Mouse (Mus musculus) liver, adult 2 months (tissue): Measurements from ENCODE around the gene Gpr62. TPM values are rescaled to one million over a fixed set of nuclear protein-coding genes. Genes with fewer than 3 reads are reported as not detected.
"Not testable (repeated sequence)": the region's sequence is repeated elsewhere in the genome, so short reads cannot be mapped to it uniquely, and the experiment has no call there.

ENCODE experiments used
- DNase-seq: peaks from one replicate; pipeline ENCODE4 v3.0.0-alpha.2; 2011; ENCODE audit warnings: low read depth, low spot score; ENCODE audit errors: extremely low read depth
- H3K27ac ChIP-seq: fragments of 200-500 bp; replicated peaks from 2 replicates; pipeline ENCODE4 v1.5.1; 2012; ENCODE audit warnings: low read depth, mild to moderate bottlenecking, control low read depth, inconsistent platforms, low read length; ENCODE audit not compliant: insufficient read depth
- H3K27me3 ChIP-seq: fragments of 200-500 bp; 2 replicates; pipeline ENCODE4 v1.6.1; 2012; ENCODE audit warnings: mild to moderate bottlenecking, moderate library complexity, low read length, inconsistent platforms; ENCODE audit not compliant: control insufficient read depth, insufficient read depth
- H3K36me3 ChIP-seq: fragments of 200-500 bp; 2 replicates; pipeline ENCODE4 v1.6.1; 2012; ENCODE audit warnings: low read length, inconsistent platforms; ENCODE audit not compliant: control insufficient read depth, insufficient read depth
- H3K4me1 ChIP-seq: fragments of 200-500 bp; 2 replicates; pipeline ENCODE4 v1.6.1; 2011; ENCODE audit warnings: low read length; ENCODE audit not compliant: control insufficient read depth, insufficient read depth
- H3K4me3 ChIP-seq: fragments of 200-500 bp; 2 replicates; pipeline ENCODE4 v1.5.1; 2011; ENCODE audit warnings: low read depth, mild to moderate bottlenecking, control low read depth, low read length, moderate library complexity; ENCODE audit not compliant: insufficient read depth
- H3K79me2 ChIP-seq: fragments of 200-500 bp; 2 replicates; pipeline ENCODE4 v1.6.1; 2012; ENCODE audit warnings: inconsistent platforms, mild to moderate bottlenecking, low read length, moderate library complexity; ENCODE audit not compliant: control insufficient read depth, insufficient read depth
- H3K9ac ChIP-seq: fragments of 200-500 bp; 2 replicates; pipeline ENCODE4 v1.6.1; 2012; ENCODE audit warnings: low read depth, mild to moderate bottlenecking, control low read depth, inconsistent platforms, low read length
- CTCF ChIP-seq: fragments of 200-500 bp; IDR thresholded peaks from 2 replicates; pipeline ENCODE4 v1.5.1; 2011; ENCODE audit warnings: low read depth, low read length, control low read depth
- POLR2A ChIP-seq: fragments of 200-500 bp; IDR thresholded peaks from 2 replicates; pipeline ENCODE4 v1.6.1; 2011; ENCODE audit warnings: low read length, control low read depth; ENCODE audit not compliant: insufficient read depth; ENCODE audit errors: extremely low read depth
- WGBS: fragments of 180-500 bp; shearing (Covaris S2); methylation state at CpG from one replicate; pipeline ENCODE4 v1.1.7; 2018; 5-methylcytosine and 5-hydroxymethylcytosine counted together
- polyA plus RNA-seq: library from polyadenylated mRNA; depleted of rRNA; stranded (reverse); fragments of >200 nt; gene quantifications from 2 replicates; pipeline ENCODE4 v1.2.3, GENCODE M21; 2012
- total RNA-seq: library from RNA; depleted of rRNA; stranded (reverse); fragments of >200 nt; gene quantifications from 2 replicates; pipeline ENCODE4 v1.2.3, GENCODE M21; 2014

The Gpr62 gene
- total and polyA plus RNA-seq, 2 experiments: not detected

GRCm38 (mm10) chr9:106501846-106502245 is 36.1 kb upstream of the Gpr62 start:
- no peak overlapping the region for H3K9ac ChIP-seq
- no peak overlapping the region for H3K4me3 ChIP-seq
- 91% methylated on average over 22 of the region's 22 CpGs for whole genome bisulfite sequencing
- no peak overlapping the region for H3K27ac ChIP-seq
- H3K79me2 ChIP-seq: no peaks in the 10 kb centered on the region
- no peaks in the 10 kb centered on the region for H3K4me1 ChIP-seq
- no peaks in the 10 kb centered on the region for H3K36me3 ChIP-seq
- peaks cover 3% of the 10 kb centered on the region; the same call in 1 of the 2 replicates for H3K27me3 ChIP-seq
- no peak for DNase-seq
- TF ChIP-seq CTCF: no peak
- TF ChIP-seq POLR2A: no peak

- Histone ChIP-seq H3K79me2 (no peaks in the 10 kb centered on the region), H3K27me3 (peaks cover 3% of the 10 kb centered on the region; the same call in 1 of the 2 replicates), H3K9ac (no peak within 1 kb of the TSS), H3K36me3 (no peaks in the 10 kb centered on the region), H3K4me1 (no peaks in the 10 kb centered on the region), H3K4me3 (no peak within 1 kb of the TSS), H3K27ac (no peak within 1 kb of the TSS)
- no peak for DNase-seq
- TF ChIP-seq POLR2A (no peak), CTCF (no peak)
- 90% methylated on average over 6 of the region's 6 CpGs for WGBS
Measured at GRCm38 (mm10) chr9:106499667-106500066, 33.9 kb upstream of the Gpr62 start, which contains the start of gene Iqcf1. TSS of gene Iqcf1 (plus strand) at chr9:106499967.

- H3K79me2 ChIP-seq, H3K4me3 ChIP-seq, H3K36me3 ChIP-seq, DNase-seq, H3K4me1 ChIP-seq, H3K9ac ChIP-seq, H3K27me3 ChIP-seq, H3K27ac ChIP-seq: not testable (repeated sequence)
- WGBS: 94% methylated on average over 6 of the region's 6 CpGs
Measured at GRCm38 (mm10) chr9:106487602-106488001, 21.9 kb upstream of the Gpr62 start.

GRCm38 (mm10) chr9:106485076-106485475 is 19.3 kb upstream of the Gpr62 start:
- Histone ChIP-seq H3K36me3 (peaks cover 3% of the 10 kb centered on the region; the same call in 1 of the 2 replicates), H3K4me3 (no peak overlapping the region), H3K27ac (no peak overlapping the region), H3K4me1 (no peaks in the 10 kb centered on the region), H3K27me3 (no peaks in the 10 kb centered on the region), H3K9ac (no peak overlapping the region), H3K79me2 (no peaks in the 10 kb centered on the region)
- 95% methylated on average over 10 of the region's 10 CpGs for WGBS
- no peak for TF ChIP-seq CTCF
- TF ChIP-seq POLR2A: no peak
- no peak for DNase-seq

GRCm38 (mm10) chr9:106483606-106484005 is 17.9 kb upstream of the Gpr62 start:
- no peak overlapping the region for H3K9ac ChIP-seq
- H3K36me3 ChIP-seq: peaks cover 3% of the 10 kb centered on the region; the same call in 1 of the 2 replicates
- TF ChIP-seq CTCF: no peak

GRCm38 (mm10) chr9:106483136-106483535 is 17.4 kb upstream of the Gpr62 start:
- DNase-seq: no peak
- Histone ChIP-seq H3K4me3 (no peak overlapping the region), H3K27me3 (no peaks in the 10 kb centered on the region), H3K4me1 (peaks cover under 1% of the 10 kb centered on the region), H3K27ac (no peak overlapping the region), H3K79me2 (0 out of 2 replicates have a peak, but pooled peaks cover 2% of the 10 kb centered on the region), H3K36me3 (peaks cover 3% of the 10 kb centered on the region; the same call in 1 of the 2 replicates), H3K9ac (no peak overlapping the region)
- WGBS: 94% methylated on average over 10 of the region's 10 CpGs
- TF ChIP-seq POLR2A (no peak), CTCF (no peak)

More at GRCm38 (mm10) chr9:106483606-106484005, 17.9 kb upstream of the Gpr62 start:
- Histone ChIP-seq H3K4me1 (no peaks in the 10 kb centered on the region), H3K27ac (no peak overlapping the region), H3K79me2 (no peaks in the 10 kb centered on the region), H3K4me3 (no peak overlapping the region), H3K27me3 (no peaks in the 10 kb centered on the region)
- WGBS: 96% methylated on average over 17 of the region's 17 CpGs
- DNase-seq: no peak
